Mouse (Mus musculus) ES-E14 (cell line): Measurements from ENCODE around the gene Dohh. TPM values are rescaled to one million over a fixed set of nuclear protein-coding genes. Genes with fewer than 3 reads are reported as not detected.

ENCODE experiments used
- DNase-seq: peaks from one replicate; pipeline ENCODE4 v3.0.0-alpha.2; 2013; ENCODE audit warnings: low read depth, low spot score
- H3K27ac ChIP-seq: 2 replicates; pipeline ENCODE4 v1.5.1; 2012; ENCODE audit warnings: low read depth, mild to moderate bottlenecking, low read length, moderate library complexity, mixed read lengths; ENCODE audit not compliant: poor library complexity, insufficient read depth, severe bottlenecking
- H3K36me3 ChIP-seq: 2 replicates; pipeline ENCODE4 v1.6.1; 2012; ENCODE audit warnings: mild to moderate bottlenecking, low read length, moderate library complexity, mixed read lengths; ENCODE audit not compliant: control insufficient read depth, poor library complexity, insufficient read depth, severe bottlenecking
- H3K4me1 ChIP-seq, 2 experiments: fragments of 150-350 bp in 1 of 2; sonication (generic) in 1 of 2; 2 replicates each; pipeline ENCODE4 v1.6.1; 2012; ENCODE audit warnings: low read length in 2 of 2, mild to moderate bottlenecking in 1 of 2, mixed read lengths in 1 of 2; ENCODE audit not compliant: control insufficient read depth in 2 of 2, insufficient read depth in 2 of 2, poor library complexity in 1 of 2
- H3K4me3 ChIP-seq, 2 experiments: fragments of 150-350 bp in 1 of 2; sonication (generic) in 1 of 2; 2 replicates each; pipeline ENCODE4 v1.5.1; 2012; ENCODE audit warnings: low read length in 2 of 2, low read depth in 1 of 2, mild to moderate bottlenecking in 1 of 2, mixed read lengths in 1 of 2; ENCODE audit not compliant: insufficient read depth in 1 of 2, poor library complexity in 1 of 2, severe bottlenecking in 1 of 2
- H3K9ac ChIP-seq: 2 replicates; pipeline ENCODE4 v1.6.1; 2012; ENCODE audit warnings: low read depth, mild to moderate bottlenecking, low read length, mixed read lengths; ENCODE audit not compliant: poor library complexity, insufficient read depth, severe bottlenecking
- H3K9me3 ChIP-seq: fragments of 150-350 bp; sonication (generic); 2 replicates; pipeline ENCODE4 v1.6.1; 2012; ENCODE audit warnings: low read depth, mild to moderate bottlenecking, low read length; ENCODE audit not compliant: control insufficient read depth, insufficient read depth
- CHD2 ChIP-seq: IDR thresholded peaks from 2 replicates; pipeline ENCODE4 v1.6.1; 2014; ENCODE audit warnings: mild to moderate bottlenecking, low read depth, low read length, inconsistent platforms
- HCFC1 ChIP-seq: IDR thresholded peaks from 2 replicates; pipeline ENCODE4 v1.6.1; 2012; ENCODE audit warnings: low read length, inconsistent platforms, borderline replicate concordance; ENCODE audit not compliant: insufficient read depth
- MAFK ChIP-seq: IDR thresholded peaks from 2 replicates; pipeline ENCODE4 v1.6.1; 2014; ENCODE audit warnings: mild to moderate bottlenecking, low read depth, low read length, inconsistent platforms; ENCODE audit not compliant: insufficient read depth
- ZC3H11A ChIP-seq: IDR thresholded peaks from 2 replicates; pipeline ENCODE4 v1.6.1; 2012; ENCODE audit warnings: low read depth, mild to moderate bottlenecking, inconsistent platforms, low read length, borderline replicate concordance
- ZNF384 ChIP-seq: IDR thresholded peaks from 2 replicates; pipeline ENCODE4 v1.6.1; 2012; ENCODE audit warnings: low read depth, low read length, inconsistent platforms
- in situ Hi-C, 2 experiments: fragments of 600-800 bp; cut with MboI; formaldehyde crosslinking; loops; one replicate each; pipeline ENCODE4 v1.15.1; 2025; ENCODE audit warnings: low sequenced_read_pairs in 2 of 2, inconsistent platforms in 1 of 2; ENCODE audit not compliant: unreplicated experiment in 2 of 2
- total RNA-seq: library from RNA; depleted of rRNA; stranded (reverse); fragments of 300-350 nt; gene quantifications from 2 replicates; pipeline ENCODE4 v1.2.3, GENCODE M21; 2012

The Dohh gene
- total RNA-seq, 1 experiment: 168 TPM

DNA sequence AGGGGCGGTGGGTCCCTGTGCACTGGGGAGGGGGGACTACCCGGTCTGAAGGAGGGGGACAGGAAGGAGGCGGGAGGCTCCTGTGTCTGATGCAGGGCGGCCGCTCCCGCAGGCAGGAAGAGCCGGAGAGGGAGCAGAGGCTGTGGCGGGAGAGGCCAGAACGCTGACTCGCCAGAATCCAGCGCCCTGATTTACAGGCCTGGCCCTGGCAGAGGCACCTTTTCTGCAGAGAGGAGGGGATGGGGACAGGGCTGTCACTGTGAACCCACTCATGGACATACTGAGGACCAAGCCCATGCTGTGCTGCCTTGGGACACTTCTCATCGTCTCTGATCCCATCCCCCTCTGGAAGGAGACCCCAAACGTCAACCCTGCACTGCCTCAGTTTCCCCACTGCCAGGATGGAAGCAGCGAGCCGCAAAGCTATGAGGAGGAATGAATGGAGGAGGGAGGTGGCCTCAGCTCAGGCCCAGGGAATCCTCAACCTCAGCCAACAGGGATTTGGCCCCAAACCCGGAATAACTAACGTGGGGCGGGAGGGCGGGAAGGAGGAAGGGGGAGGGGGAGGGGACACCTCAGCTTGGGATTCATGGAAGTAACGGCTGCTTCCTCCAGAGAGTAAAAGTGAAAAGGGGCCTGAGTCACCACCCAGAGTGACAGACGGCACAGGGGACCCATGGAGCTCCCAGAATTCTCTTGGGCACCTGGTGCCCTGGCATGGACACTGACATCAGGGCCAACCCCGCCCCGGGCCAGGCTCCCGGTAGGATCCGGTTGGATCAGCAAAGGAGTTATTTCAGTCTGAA is 40.2 kb downstream of the Dohh start:
- Histone ChIP-seq H3K36me3 (no peaks in the 10 kb centered on the region), H3K4me1 (peaks cover 4 to 38% of the 10 kb centered on the region in 2 experiments; a peak in 3 of 4 replicates), H3K4me3 (peak overlapping the region; percentile 28 to 33; a peak in 3 of 4 replicates), H3K27ac (no peak overlapping the region), H3K9ac (peak overlapping the region; percentile 2; the same call in 1 of the 2 replicates), H3K9me3 (no peaks in the 10 kb centered on the region)
- peak; percentile 74; the same call in 1 of the 2 replicates for TF ChIP-seq MAFK
- TF ChIP-seq CHD2: no peak
- no peak for TF ChIP-seq ZC3H11A
- TF ChIP-seq ZNF384: no peak
- DNase-seq: no peak
- in situ Hi-C loops: no loop called here

DNA sequence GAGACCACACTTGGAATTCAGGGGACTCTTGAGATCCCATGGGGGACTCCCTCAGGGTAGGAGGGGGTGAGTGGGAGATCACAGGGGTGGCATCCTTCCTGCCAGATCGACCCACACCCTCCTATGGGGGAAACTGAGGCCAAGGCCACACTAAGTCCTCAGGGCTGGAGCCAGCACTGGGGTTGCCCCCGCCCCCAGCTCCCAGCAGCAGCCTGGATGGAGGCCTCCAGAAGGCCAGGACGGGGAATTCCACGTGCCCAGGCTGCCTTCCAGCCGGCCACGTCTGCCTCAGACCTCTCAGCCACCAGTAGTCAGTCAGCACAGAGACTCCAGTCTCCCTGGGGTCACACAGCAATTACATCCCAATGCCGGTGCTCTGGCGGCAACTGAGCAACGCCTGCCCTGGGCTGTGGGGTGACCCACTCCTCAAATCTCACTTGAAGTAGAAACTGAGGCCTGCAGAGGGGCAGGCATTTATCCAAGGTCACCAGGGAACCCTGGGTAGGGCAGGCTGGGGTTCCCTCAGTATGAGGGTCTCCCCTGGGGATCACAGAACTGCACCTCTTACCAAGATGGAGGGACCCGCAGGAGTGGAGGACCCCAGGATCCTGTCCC is 41.1 kb downstream of the Dohh start:
- Histone ChIP-seq H3K4me3 (no peak overlapping the region; a peak in 1 of 4 replicates), H3K9ac (no peak overlapping the region), H3K9me3 (no peaks in the 10 kb centered on the region), H3K27ac (no peak overlapping the region), H3K4me1 (peaks cover 4 to 29% of the 10 kb centered on the region in 2 experiments; a peak in 3 of 4 replicates), H3K36me3 (no peaks in the 10 kb centered on the region)
- no peak for DNase-seq
- TF ChIP-seq ZNF384 (no peak), CHD2 (no peak), HCFC1 (no peak), ZC3H11A (no peak), MAFK (no peak)
- in situ Hi-C loops: no loop called here

DNA sequence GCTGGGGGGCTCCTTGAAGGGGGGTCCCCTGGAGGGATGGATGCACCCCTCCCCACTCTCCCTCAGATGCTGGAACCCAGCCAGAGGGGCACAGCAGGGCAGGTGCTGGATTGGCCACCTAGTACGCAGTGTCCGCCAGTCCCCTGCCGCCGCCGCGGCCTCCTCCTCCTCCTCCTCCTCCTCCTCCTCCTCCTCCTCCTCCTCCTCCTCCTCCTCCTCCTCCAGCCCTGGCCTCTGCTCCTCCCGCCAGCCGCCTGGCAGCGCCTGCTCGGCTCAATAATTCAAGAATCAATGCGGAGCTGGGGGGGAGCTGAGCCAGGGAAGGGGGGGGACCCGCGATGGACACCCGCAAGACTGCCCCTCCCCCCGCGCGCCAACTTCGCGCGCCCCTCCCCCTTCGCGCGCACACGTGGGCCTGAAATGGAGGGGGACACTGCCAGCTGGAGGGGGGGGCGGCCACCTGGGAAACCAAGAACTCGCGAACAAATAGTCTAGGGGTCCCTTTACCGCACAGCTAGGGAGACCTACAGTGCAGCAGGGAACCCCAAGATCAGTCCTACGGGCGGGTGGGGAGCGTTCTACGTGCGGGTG is 41.9 kb downstream of the Dohh start:
- H3K27ac ChIP-seq: no peak overlapping the region
- H3K9me3 ChIP-seq: no peaks in the 10 kb centered on the region
- TF ChIP-seq HCFC1 (no peak), ZNF384 (no peak), CHD2 (no peak), ZC3H11A (no peak), MAFK (no peak)
- in situ Hi-C loops: no loop called here
- no peak for DNase-seq
- peaks cover 4 to 26% of the 10 kb centered on the region in 2 experiments; a peak in 3 of 4 replicates for H3K4me1 ChIP-seq
- H3K9ac ChIP-seq: peak overlapping the region; percentile 58; the same call in 1 of the 2 replicates
- H3K36me3 ChIP-seq: no peaks in the 10 kb centered on the region
- H3K4me3 ChIP-seq: peak overlapping the region; percentile 70 to 73

DNA sequence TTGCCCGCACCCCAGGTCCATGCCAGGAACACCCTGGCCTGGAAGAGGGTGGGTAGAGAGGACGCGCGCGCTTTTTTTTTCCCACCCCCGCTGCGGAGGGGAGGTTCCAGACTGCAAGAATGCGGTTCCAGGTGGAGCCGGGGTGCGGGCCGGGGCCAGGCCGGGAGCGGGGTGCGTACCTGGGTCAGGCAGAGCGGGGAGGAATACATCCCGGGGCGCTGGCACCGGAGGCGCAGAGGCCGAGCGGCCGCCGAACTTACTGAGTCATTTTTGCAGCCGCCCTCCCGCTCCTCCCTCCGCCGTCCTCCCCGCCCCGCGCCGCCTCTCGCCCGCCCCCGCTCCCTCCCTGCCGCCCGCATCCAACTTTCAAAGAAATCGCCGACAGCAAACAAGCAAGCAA is 42.7 kb downstream of the Dohh start:
- no peaks in the 10 kb centered on the region for H3K9me3 ChIP-seq
- DNase-seq: no peak
- H3K4me1 ChIP-seq: peaks cover 4 to 29% of the 10 kb centered on the region in 2 experiments; a peak in 3 of 4 replicates
- no peak overlapping the region for H3K27ac ChIP-seq
- H3K4me3 ChIP-seq: peak overlapping the region; percentile 70 to 73
- TF ChIP-seq CHD2 (no peak), MAFK (no peak), ZC3H11A (no peak), HCFC1 (no peak), ZNF384 (no peak)
- in situ Hi-C loops: no loop called here
- H3K9ac ChIP-seq: peak overlapping the region; percentile 58; the same call in 1 of the 2 replicates
- no peaks in the 10 kb centered on the region for H3K36me3 ChIP-seq
